Mouse (Mus musculus) forelimb bud, embryonic 11.5 days (tissue): Measurements from ENCODE around the gene Esp18.

Source experiments
- DNase-seq: peaks from one replicate; pipeline ENCODE4 v3.0.0-alpha.2; 2012; ENCODE audit warnings: low read depth, low spot score

Esp18 gene

GRCm38 (mm10) chr17:39406059-39406458 lies at the start of gene Esp18:
Gene Esp18 (plus strand): TSS chr17:39406359.
- DNase-seq, result no peak

- no peak for DNase-seq
Observed at GRCm38 (mm10) chr17:39363316-39363715, 42.8 kb upstream of the Esp18 start.
